In genomic region chr2:156996576-156996975, GRCm38 (mm10) we compare ENCODE assay signal across 8 mouse cellular contexts. TPM values are rescaled to one million over a fixed set of nuclear protein-coding genes. Genes with fewer than 3 reads are reported as not detected.
DNase-seq lines count a peak whose midpoint lies in the region.

No protein-coding gene starts in this region.

- peak; percentile 47 for DNase-seq in adrenal gland, postnatal 10 days
- DNase-seq in adrenal gland, adult 8-10 months, result no peak
- DNase-seq in layer of hippocampus, adult 9-10 months (ENCODE audit: low spot score), result peak; percentile 47
- DNase-seq in layer of hippocampus, adult 8-10 months (ENCODE audit: low spot score in 2 of 2), result no peak
- peak; percentile 55 for DNase-seq in T-cell, adult 2 months (ENCODE audit: low spot score)
- peak; percentile 67 for DNase-seq in induced T-regulatory cell, adult 2 months (ENCODE audit: low read depth)
- peak; percentile 78 for DNase-seq in naive thymus-derived CD4-positive, alpha-beta T cell, adult 2 months (ENCODE audit: low read depth)
- DNase-seq in urinary bladder, postnatal 10 days (ENCODE audit: low spot score), result no peak

RNA-seq across cellular contexts. Expression of gene Ndrg3, which starts 4.7 kb away (rescaled TPM):
- 10 to 100 TPM; 51.3 to 59.2 TPM for total RNA-seq in adrenal gland, postnatal 10 days (2021)
- 10 to 100 TPM; 54.3 to 81.0 (median 75.3) TPM for total RNA-seq in adrenal gland, adult 8-10 months (2022)
- total RNA-seq in layer of hippocampus, adult 8-10 months (2022), result 100 to 1,000 TPM; 385 to 449 (median 420) TPM

RNA-seq across cellular contexts. Expression of gene Dsn1, which starts 10.4 kb away (rescaled TPM):
- total RNA-seq in adrenal gland, postnatal 10 days (2021), result 10 to 100 TPM in 1 of 2 experiments, 1 to 10 TPM in 1; 9.2 to 12.8 TPM
- total RNA-seq in adrenal gland, adult 8-10 months (2022), result 1 to 10 TPM; 4.8 to 7.7 (median 6.4) TPM
- 1 to 10 TPM; 4.5 to 6.3 (median 5.3) TPM for total RNA-seq in layer of hippocampus, adult 8-10 months (2022)

Comparison
In these comparisons a context has a peak if more than half of its experiments do, and no peak if none do; other contexts are left out.
1. DNase-seq: peak in adrenal gland, postnatal 10 days (single experiment), layer of hippocampus, adult 9-10 months (single experiment), T-cell, adult 2 months (single experiment), induced T-regulatory cell, adult 2 months (single experiment) and naive thymus-derived CD4-positive, alpha-beta T cell, adult 2 months (single experiment); none in adrenal gland, adult 8-10 months (single experiment), layer of hippocampus, adult 8-10 months (0 of 2) and urinary bladder, postnatal 10 days (single experiment).
2. RNA of gene Ndrg3, which starts 4.7 kb away (total RNA-seq): 385 to 449 TPM in layer of hippocampus, adult 8-10 months; 54.3 to 81.0 TPM in adrenal gland, adult 8-10 months and 51.3 to 59.2 TPM in adrenal gland, postnatal 10 days; every median in the first group is over 4 times any median in the second.